Mouse (Mus musculus) lung, postnatal 0 days (tissue): Measurements from ENCODE around the gene Mdm2.

Experiments
- CTCF ChIP-seq: IDR thresholded peaks from 2 replicates; pipeline ENCODE4 v1.5.1; 2016; ENCODE audit warnings: antibody characterized with exemption, mild to moderate bottlenecking
- EP300 ChIP-seq: IDR thresholded peaks from 2 replicates; pipeline ENCODE4 v1.6.1; 2016; ENCODE audit warnings: antibody characterized with exemption, mild to moderate bottlenecking, control low read depth

DNA sequence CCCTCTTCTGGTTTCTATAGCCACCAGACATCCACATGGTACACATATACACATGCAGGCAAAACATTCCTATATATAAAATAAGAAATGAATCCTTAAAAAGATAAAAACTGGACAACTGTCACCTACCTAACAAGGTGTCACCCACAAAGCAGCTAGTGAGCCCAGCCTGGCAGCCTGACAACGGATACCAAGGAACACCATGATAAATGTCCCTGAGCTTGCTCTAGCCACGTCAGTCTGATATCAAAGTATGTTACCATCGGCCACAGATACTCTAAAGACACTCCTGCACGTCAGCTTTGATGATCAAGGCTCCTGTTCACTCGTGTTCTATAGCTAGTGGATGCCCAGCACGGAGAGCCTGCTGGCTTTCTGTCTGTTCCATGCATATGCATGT is 4.1 kb downstream of the Mdm2 start:
- TF ChIP-seq CTCF (no peak), EP300 (no peak)
